Mouse (Mus musculus): Measurements from ENCODE around the gene Bicra. TPM values are rescaled to one million over a fixed set of nuclear protein-coding genes. Genes with fewer than 3 reads are reported as not detected.

The Bicra gene
- total RNA-seq, 4 experiments from 2014 or later: 7.2 to 16.9 (median 10.6) TPM

DNA sequence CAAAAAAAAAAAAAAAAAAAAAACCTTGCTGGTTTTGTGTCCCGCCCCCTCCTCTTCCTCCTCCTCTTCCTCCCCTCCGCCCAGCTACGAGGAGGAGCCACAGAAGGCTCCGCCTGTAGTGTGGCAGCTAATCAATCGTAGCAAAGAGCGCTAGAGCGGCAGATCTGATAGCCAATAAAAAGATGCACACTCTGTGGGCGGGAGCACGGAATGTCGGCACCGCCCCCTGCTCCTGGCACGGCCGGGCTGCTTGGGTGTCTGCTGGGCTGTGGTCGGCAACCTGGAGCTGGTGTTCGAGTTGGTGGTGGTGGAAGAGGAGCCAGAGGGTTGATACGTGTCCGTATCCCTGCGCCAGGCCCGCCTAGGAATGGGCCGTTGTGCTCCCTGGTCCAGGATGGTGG lies 443 bp upstream of the Bicra start:
- DNase-seq: peak; percentile 96

DNA sequence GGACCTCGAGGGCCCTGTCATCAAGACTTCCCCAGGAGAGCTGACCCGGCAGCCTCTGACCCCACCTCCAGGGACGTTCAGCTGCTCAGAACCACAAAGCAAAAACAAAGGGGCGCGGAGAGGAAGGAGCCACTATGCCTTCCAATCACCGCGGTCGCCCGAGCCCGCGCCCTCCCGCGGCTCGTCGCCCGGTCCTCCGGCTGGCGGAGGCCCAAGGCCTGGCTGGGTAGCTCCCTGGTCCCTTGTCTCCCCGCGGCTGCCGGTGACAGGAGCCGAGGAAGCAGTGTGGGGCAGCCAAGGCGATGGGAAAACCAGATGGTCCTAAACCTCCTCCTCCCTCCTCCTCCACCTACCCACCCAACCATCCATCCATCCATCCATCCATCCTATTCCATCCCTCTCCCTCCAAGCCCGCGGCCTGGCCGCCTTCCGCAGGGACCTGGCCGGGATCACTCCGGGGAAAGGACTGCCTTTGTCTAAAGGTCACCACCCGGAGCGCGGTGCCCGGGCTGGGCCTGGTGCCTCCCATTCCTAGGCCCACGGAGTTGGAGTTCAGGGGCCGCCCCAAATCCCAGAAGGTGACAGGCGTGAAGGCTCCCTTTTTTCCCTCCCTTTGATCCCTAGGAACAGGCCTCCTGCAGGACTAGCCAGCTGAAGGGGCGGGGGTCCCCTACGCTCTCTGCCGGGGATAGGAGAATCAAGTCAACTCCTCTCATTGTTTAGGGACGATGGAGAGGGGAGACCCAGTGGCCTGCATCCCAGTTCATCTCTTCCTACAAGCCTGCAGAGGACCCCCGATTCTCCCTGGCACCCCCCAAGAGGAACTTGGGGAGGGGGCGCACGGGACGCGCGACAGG lies 1.0 kb downstream of the Bicra start:
- DNase-seq: peak; percentile 69

DNA sequence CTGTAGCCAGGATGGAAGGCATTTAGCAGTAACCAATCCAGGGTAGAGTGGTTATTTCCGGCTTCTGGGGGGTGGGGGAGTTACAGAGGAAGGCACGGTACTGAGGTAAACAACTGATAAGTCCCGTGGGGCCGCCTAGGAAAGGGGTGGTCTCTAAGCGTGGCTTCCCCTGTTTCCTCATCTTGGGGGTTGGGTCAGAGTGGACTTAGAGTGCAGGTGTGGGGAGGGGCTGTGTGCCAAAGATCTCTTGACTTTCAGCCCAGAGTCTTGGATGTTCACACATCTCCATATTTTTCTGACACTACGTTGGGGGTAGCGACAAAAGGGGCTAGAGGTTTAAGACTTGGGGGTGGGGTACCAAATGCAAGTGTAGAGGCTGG lies 1.6 kb downstream of the Bicra start:
- DNase-seq: peak; percentile 46

DNA sequence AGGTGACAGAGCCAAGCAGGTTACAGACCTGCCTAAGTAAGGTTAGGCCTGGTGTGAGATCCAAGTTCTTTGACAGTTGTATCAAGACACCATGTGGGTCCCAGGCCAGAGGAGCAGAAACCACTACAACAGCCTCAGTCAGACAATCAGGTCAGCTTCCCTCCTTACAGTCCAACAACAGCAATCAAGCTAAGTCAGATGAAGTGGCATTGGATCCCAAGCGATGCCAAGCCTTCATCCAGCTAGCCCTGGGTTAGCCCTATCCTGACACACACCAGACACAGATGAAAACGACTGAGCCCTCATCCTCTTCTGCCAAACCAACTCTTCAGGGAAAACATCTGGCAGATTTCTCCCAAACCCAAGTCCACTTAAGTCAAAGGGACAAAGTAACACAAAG lies 2.2 kb downstream of the Bicra start:
- no peak for DNase-seq

- DNase-seq: no peak
Observed at GRCm38 (mm10) chr7:16044531-16044930, 3.2 kb downstream of the Bicra start.

DNA sequence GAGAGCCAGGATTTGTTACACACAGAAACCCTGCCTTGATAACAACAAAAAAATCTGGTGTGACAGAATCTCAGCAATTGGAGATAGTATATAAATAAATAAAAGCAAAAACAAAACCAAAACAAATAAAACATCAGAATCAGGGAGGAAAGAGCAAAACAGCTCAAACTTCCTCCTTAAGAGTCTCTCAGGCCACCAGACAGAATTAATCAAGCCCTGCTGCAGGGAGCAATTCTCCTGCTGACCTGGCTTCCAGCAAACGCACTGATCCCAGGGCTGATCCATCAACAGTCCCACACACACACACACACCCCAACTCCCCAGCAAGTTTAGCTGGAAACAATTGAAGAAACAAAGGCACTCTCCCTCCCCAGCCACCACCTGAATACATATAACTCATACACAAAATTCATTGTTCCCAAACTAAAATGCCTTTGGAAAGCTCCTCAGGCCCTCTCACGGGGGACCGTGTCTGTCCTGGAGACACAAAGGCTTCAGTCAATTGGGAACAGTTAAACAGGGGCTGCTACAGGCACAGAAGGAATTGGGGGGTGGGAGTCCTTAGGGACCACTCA lies 3.8 kb downstream of the Bicra start:
- no peak for DNase-seq

- no peak for DNase-seq
Observed at GRCm38 (mm10) chr7:16042850-16043775, 4.6 kb downstream of the Bicra start.

GRCm38 (mm10) chr7:16041208-16041607 lies 6.5 kb downstream of the Bicra start:
- DNase-seq: no peak

- no peak for DNase-seq
Observed at GRCm38 (mm10) chr7:16039363-16039762, 8.4 kb downstream of the Bicra start.

DNA sequence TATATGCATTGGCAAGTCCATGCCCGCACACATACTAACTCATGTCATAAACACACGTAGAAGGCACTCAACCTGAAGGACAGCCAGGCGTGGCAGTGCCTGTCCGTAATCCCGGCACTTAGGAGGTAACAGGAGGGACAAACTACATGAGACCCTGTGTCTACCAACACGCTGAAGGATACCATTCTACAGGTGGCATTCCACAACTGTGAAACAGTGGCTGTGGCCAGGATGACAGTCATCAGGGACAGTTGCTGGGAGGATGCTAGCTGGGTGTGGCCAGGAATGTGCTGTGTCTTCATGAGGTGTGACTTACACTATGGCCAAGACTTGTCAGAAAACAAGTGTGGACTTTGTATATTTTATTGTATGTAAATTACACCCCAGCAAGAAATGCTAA lies 10.7 kb downstream of the Bicra start:
- DNase-seq: no peak

DNA sequence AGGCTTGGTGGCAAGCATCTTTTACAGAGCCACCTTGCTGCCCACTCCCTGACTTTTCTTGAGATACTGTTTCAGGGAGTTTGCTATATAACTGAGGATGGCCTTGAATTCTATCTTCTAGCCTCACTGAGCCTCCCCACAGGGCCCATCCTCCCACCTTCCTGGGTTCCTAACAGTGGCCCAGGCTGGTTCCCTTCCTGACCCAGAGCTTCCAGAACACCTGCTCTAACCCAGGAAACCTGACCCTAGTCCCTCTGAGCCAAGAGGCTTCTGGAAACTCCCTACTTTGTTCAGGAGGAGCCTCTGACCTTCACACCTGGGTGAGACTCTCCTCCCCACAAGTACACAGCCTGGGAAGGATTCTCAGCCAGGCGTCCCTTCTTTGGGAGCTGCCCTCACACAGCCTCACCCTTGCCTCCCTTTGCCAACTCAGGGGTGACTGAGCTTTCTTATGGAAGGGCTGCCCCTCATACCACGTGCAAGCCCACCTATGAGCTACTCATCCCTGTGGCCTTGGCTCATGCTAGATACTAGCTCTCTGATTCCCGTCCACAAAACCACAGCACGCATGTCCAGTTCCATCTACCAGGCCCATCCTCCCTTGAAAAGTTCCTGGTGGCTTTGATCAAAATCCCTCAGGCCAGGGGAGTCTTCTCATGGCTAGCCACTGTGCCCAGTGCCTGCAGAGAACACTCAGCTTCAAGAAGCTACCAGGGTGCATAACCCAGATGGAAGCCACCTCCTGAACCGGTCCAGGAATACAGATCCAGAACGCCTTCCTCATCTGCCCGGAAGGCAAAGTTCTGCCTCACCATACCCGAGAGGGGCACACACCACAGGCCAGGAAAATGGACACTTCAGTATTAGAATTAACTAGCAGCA lies 13.9 kb downstream of the Bicra start:
- no peak for DNase-seq

DNA sequence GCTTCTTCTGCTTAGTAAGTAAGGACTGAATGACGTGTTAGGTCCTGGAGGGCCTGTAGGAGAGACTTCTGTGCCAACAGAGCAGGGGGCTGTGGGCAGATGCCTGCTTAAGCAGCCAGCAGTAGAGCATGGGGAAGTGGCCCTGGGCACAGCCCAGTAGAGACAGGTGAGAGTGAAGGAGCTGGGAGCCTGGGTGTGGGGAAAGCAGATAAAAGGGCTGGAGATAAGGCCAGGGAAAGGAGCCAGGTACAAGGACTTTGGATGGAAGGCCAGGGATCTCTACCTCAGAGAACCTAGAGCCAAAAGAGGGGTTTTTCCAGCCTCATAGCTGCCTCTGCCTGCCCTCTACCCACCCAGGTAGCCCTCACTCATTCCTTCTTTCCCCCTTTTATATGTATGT lies 14.7 kb downstream of the Bicra start:
- no peak for DNase-seq

- DNase-seq: no peak
Observed at GRCm38 (mm10) chr7:16031072-16031471, 16.6 kb downstream of the Bicra start.

DNA sequence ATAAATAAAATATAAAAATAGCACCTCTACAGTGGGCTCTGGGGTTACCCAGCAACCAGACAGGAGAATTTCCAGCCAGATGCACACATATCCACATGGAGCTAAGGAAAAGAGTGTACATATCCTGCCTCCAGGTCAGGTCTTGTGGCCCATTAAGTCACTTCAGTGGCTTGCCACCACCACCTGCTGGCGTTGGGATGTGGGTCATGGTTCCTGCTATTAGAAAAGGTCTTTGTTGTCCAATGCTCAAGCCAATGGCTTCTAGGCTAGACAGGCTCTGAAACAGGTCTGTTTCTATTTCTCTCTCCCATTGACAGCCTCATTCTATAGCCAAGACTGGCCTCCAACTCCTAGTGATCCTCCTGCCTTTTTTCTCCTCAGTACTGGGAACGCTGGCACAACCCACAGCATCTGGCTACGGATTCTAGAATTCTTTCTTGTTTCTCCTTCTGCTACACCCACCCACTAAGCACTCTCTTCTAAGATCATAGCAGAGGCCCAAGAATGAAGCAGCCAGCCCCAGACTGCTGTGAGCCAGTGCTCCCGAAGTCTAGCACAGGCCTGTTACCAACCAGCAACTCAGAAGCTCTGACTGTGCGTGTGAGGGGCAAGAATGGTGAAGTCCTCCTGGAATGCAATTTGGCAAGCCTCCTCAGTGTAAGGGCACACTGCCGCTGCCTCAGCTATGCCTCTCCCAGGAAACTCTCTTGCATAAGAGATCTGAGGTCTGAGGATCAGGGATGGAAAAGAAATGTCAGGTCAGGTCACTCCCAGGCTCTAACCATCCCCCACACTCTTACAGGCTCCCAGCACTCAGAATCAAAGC lies 19.4 kb downstream of the Bicra start:
- DNase-seq: peak; percentile 50

GRCm38 (mm10) chr7:16024603-16025222 lies 23.0 kb downstream of the Bicra start:
- no peak for DNase-seq

DNA sequence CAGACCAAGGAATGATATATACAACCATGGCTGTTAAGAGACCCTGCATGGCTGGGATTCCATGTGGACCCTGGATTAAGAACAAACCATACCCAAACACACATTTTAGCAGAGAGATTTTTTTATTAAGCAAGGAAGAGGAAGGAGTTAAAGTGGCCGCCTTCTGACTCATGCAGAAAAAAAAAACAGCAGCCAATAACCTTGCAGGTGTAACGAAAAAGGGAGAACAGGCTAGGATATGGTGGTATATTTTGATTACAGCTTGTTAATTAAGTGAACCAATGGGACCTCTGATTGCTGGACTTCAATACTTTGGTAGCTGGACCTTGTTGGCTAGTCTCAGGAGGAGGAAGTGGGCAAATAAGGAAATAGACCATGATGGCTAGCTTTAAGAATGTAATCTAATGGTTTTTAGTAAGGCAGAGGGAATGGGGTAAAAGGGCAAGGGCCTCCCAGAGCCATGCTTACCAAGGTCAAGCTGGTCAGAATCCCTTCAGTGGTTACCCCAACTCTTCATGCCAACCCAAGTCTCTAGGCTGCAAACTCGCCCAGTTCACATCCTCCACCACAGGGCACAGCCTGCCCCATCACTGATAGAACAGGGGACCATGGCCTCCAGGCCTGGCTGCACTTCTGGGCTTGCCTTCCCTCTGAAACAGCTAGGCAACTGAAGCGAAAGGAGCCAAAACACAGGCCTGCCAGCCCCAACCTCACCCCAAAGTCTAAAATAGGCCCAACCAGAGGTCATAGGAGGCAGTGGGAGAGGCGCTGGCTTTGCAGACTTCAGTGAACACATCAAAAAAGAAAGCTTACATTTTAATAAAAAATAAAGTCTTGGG lies 28.2 kb downstream of the Bicra start:
- DNase-seq: no peak

- DNase-seq: no peak
Observed at GRCm38 (mm10) chr7:16018016-16018810, 29.5 kb downstream of the Bicra start.

DNA sequence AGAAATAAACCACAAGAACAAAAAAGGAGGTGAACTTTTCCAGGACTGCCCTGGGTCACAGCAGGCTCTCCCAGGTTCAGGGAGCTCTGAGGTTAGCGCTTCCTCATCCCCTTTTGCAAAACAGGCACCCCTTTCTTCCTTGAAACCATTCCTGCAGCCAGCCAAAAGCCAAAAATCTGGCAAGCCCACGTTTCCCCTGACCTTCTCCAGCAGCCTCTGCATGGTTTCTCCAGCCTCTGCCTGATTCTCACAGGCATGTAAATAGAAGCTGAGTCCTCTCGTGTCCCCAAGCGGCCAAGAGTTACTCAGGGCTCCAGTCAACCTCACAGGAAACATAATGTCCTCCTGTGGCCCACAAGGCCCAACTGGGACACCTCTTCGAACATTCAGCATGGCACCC lies 32.3 kb downstream of the Bicra start:
- no peak for DNase-seq
